Mouse (Mus musculus) ES-Bruce4 (cell line): ENCODE results near the gene Rbpjl.

Source experiments
- CTCF ChIP-seq: IDR thresholded peaks from one replicate; pipeline ENCODE4 v1.8.1; 2011; ENCODE audit warnings: low read depth, low read length
- POLR2A ChIP-seq: IDR thresholded peaks from one replicate; pipeline ENCODE4 v1.8.1; 2011; ENCODE audit warnings: low read length; ENCODE audit not compliant: insufficient read depth

DNA sequence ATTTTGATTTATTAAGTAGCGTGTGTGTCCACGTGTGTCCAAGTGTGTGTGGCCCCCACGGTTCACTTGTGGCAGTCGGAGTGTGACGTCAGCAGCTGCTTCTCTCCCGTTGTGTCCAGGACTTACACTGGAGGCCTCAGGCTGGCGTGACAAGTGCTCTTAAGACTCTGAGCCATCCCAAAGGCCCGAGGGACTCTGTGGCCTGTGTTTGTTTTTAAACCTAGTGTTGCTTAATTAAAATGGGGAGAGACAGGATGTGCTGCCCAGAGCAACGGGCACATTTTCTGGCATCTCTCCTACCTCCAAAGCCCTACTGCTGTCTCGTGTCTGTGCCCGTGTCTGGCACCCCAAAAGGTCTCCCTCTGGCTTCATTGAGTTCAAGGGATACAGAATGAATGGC is 20.5 kb downstream of the Rbpjl start:
- TF ChIP-seq POLR2A: no peak
- TF ChIP-seq CTCF: no peak
